Mouse (Mus musculus) ES-E14 (cell line): Measurements from ENCODE around the gene Gabrp. TPM values are rescaled to one million over a fixed set of nuclear protein-coding genes. Genes with fewer than 3 reads are reported as not detected.

Experiments used
- DNase-seq: peaks from one replicate; pipeline ENCODE4 v3.0.0-alpha.2; 2013; ENCODE audit warnings: low read depth, low spot score
- H3K27ac ChIP-seq: 2 replicates; pipeline ENCODE4 v1.5.1; 2012; ENCODE audit warnings: low read depth, mild to moderate bottlenecking, low read length, moderate library complexity, mixed read lengths; ENCODE audit not compliant: poor library complexity, insufficient read depth, severe bottlenecking
- H3K36me3 ChIP-seq: 2 replicates; pipeline ENCODE4 v1.6.1; 2012; ENCODE audit warnings: mild to moderate bottlenecking, low read length, moderate library complexity, mixed read lengths; ENCODE audit not compliant: control insufficient read depth, poor library complexity, insufficient read depth, severe bottlenecking
- H3K4me1 ChIP-seq, 2 experiments: fragments of 150-350 bp in 1 of 2; sonication (generic) in 1 of 2; 2 replicates each; pipeline ENCODE4 v1.6.1; 2012; ENCODE audit warnings: low read length in 2 of 2, mild to moderate bottlenecking in 1 of 2, mixed read lengths in 1 of 2; ENCODE audit not compliant: control insufficient read depth in 2 of 2, insufficient read depth in 2 of 2, poor library complexity in 1 of 2
- H3K4me3 ChIP-seq, 2 experiments: fragments of 150-350 bp in 1 of 2; sonication (generic) in 1 of 2; 2 replicates each; pipeline ENCODE4 v1.5.1; 2012; ENCODE audit warnings: low read length in 2 of 2, low read depth in 1 of 2, mild to moderate bottlenecking in 1 of 2, mixed read lengths in 1 of 2; ENCODE audit not compliant: insufficient read depth in 1 of 2, poor library complexity in 1 of 2, severe bottlenecking in 1 of 2
- H3K9ac ChIP-seq: 2 replicates; pipeline ENCODE4 v1.6.1; 2012; ENCODE audit warnings: low read depth, mild to moderate bottlenecking, low read length, mixed read lengths; ENCODE audit not compliant: poor library complexity, insufficient read depth, severe bottlenecking
- H3K9me3 ChIP-seq: fragments of 150-350 bp; sonication (generic); 2 replicates; pipeline ENCODE4 v1.6.1; 2012; ENCODE audit warnings: low read depth, mild to moderate bottlenecking, low read length; ENCODE audit not compliant: control insufficient read depth, insufficient read depth
- CHD2 ChIP-seq: IDR thresholded peaks from 2 replicates; pipeline ENCODE4 v1.6.1; 2014; ENCODE audit warnings: mild to moderate bottlenecking, low read depth, low read length, inconsistent platforms
- HCFC1 ChIP-seq: IDR thresholded peaks from 2 replicates; pipeline ENCODE4 v1.6.1; 2012; ENCODE audit warnings: low read length, inconsistent platforms, borderline replicate concordance; ENCODE audit not compliant: insufficient read depth
- ZNF384 ChIP-seq: IDR thresholded peaks from 2 replicates; pipeline ENCODE4 v1.6.1; 2012; ENCODE audit warnings: low read depth, low read length, inconsistent platforms
- in situ Hi-C, 2 experiments: fragments of 600-800 bp; cut with MboI; formaldehyde crosslinking; loops; one replicate each; pipeline ENCODE4 v1.15.1; 2025; ENCODE audit warnings: low sequenced_read_pairs in 2 of 2, inconsistent platforms in 1 of 2; ENCODE audit not compliant: unreplicated experiment in 2 of 2
- total RNA-seq: library from RNA; depleted of rRNA; stranded (reverse); fragments of 300-350 nt; gene quantifications from 2 replicates; pipeline ENCODE4 v1.2.3, GENCODE M21; 2012; rRNA removed

Gabrp gene
- total RNA-seq, 1 experiment = 0.36 TPM

GRCm38 (mm10) chr11:33509401-33509800 lies 69.4 kb downstream of the Gabrp start:
- H3K4me1 ChIP-seq = peaks cover 2 to 4% of the 10 kb centered on the region in 2 experiments; a peak in 2 of 4 replicates
- no peaks in the 10 kb centered on the region for H3K9me3 ChIP-seq
- no peak overlapping the region for H3K27ac ChIP-seq
- no peak overlapping the region for H3K9ac ChIP-seq
- TF ChIP-seq HCFC1 (no peak), ZNF384 (no peak), CHD2 (no peak)
- H3K4me3 ChIP-seq = no peak overlapping the region
- no peak for DNase-seq
- peaks cover 3% of the 10 kb centered on the region; the same call in 1 of the 2 replicates for H3K36me3 ChIP-seq
- in situ Hi-C loops = no loop called here

Other genes starting within 250 kb of the Gabrp start
- gene Ranbp17, start 65.2 kb downstream of the Gabrp start, total RNA-seq = 42.2 and 42.4 TPM in 2 replicates
- 0.09 TPM in 1 of 2 replicates, not detected in the other for gene D130052B06Rik, start 20.3 kb upstream of the Gabrp start, total RNA-seq